Mouse (Mus musculus) right cerebral cortex, postnatal 4 days (tissue): ENCODE measurements around the gene Pip4k2a.

Experiments
- DNase-seq: peaks from one replicate; pipeline ENCODE4 v3.0.0-alpha.2; 2022

Pip4k2a gene

GRCm38 (mm10) chr2:18955022-18955421 is 42.9 kb downstream of the Pip4k2a start:
- no peak for DNase-seq

GRCm38 (mm10) chr2:18954422-18954821 is 43.5 kb downstream of the Pip4k2a start:
- DNase-seq: no peak

- peak; percentile 20 for DNase-seq
Measured at GRCm38 (mm10) chr2:18952102-18952673, 45.7 kb downstream of the Pip4k2a start.

GRCm38 (mm10) chr2:18950758-18951157 is 47.2 kb downstream of the Pip4k2a start:
- DNase-seq: no peak

- DNase-seq: no peak
Measured at GRCm38 (mm10) chr2:18948741-18949140, 49.2 kb downstream of the Pip4k2a start.

GRCm38 (mm10) chr2:18947669-18948459 is 50.1 kb downstream of the Pip4k2a start:
- DNase-seq: no peak

- DNase-seq: no peak
Measured at GRCm38 (mm10) chr2:18945438-18945837, 52.5 kb downstream of the Pip4k2a start.

GRCm38 (mm10) chr2:18943930-18944329 is 54.0 kb downstream of the Pip4k2a start:
- no peak for DNase-seq

- DNase-seq: no peak
Measured at GRCm38 (mm10) chr2:18943366-18943765, 54.6 kb downstream of the Pip4k2a start.

- DNase-seq: no peak
Measured at GRCm38 (mm10) chr2:18940693-18941270, 57.1 kb downstream of the Pip4k2a start.

GRCm38 (mm10) chr2:18938923-18939329 is 59.0 kb downstream of the Pip4k2a start:
- no peak for DNase-seq

GRCm38 (mm10) chr2:18938232-18938631 is 59.7 kb downstream of the Pip4k2a start:
- DNase-seq: no peak

GRCm38 (mm10) chr2:18937611-18938010 is 60.3 kb downstream of the Pip4k2a start:
- DNase-seq: no peak

GRCm38 (mm10) chr2:18936446-18936845 is 61.5 kb downstream of the Pip4k2a start:
- no peak for DNase-seq

GRCm38 (mm10) chr2:18935581-18936027 is 62.3 kb downstream of the Pip4k2a start:
- DNase-seq: no peak

- no peak for DNase-seq
Measured at GRCm38 (mm10) chr2:18934131-18934530, 63.8 kb downstream of the Pip4k2a start.

- DNase-seq: no peak
Measured at GRCm38 (mm10) chr2:18933418-18933817, 64.5 kb downstream of the Pip4k2a start.

GRCm38 (mm10) chr2:18930318-18931060 is 67.4 kb downstream of the Pip4k2a start:
- DNase-seq: no peak

- no peak for DNase-seq
Measured at GRCm38 (mm10) chr2:18928597-18929257, 69.2 kb downstream of the Pip4k2a start.

GRCm38 (mm10) chr2:18928196-18928595 is 69.7 kb downstream of the Pip4k2a start:
- DNase-seq: no peak

GRCm38 (mm10) chr2:18923806-18924595 is 73.9 kb downstream of the Pip4k2a start:
- no peak for DNase-seq

- DNase-seq: no peak
Measured at GRCm38 (mm10) chr2:18923098-18923649, 74.8 kb downstream of the Pip4k2a start.
